Mouse (Mus musculus): Measurements from ENCODE around the gene Isyna1. TPM values are rescaled to one million over a fixed set of nuclear protein-coding genes. Genes with fewer than 3 reads are reported as not detected.

Gene Isyna1
- total and polyA plus RNA-seq, 2 experiments from 2014 or later, result 140 to 176 TPM

DNA sequence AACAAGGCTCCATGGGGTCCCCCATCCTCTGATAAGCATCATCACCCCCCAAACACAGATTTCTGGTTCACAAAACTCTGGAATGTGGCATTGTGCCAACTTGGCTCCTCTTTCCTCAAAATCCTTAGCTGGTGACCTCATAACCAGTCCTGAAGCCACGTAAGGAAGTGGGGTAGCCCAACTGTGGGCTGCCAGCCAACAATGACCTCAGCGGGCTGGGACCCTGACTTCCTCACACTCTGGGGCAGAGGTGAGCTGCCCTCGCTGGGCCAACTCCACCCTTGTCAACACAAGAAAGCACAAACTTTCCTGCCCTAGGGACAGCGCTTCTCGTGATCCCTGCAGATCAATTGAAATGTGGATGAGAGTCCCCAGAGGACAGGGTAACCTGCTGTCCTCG, 39.9 kb downstream of the Isyna1 start:
- ATAC-seq (ENCODE audit: low FRiP score) (no peak), DNase-seq (ENCODE audit: low spot score) (peak; percentile 21)
- Histone ChIP-seq H3K4me1 (ENCODE audit: insufficient read depth, low read length) (no peaks in the 10 kb centered on the region), H3K27ac (ENCODE audit: low read depth, low read length) (no peak overlapping the region), H3K9ac (replicated peaks; ENCODE audit: low read length, poor library complexity, severe bottlenecking) (no peak overlapping the region), H3K9me3 (ENCODE audit: low read length) (no peaks in the 10 kb centered on the region), H3K4me3 (ENCODE audit: low read depth, low read length) (no peak overlapping the region), H3K36me3 (ENCODE audit: insufficient read depth, low read length) (no peaks in the 10 kb centered on the region), H3K27me3 (ENCODE audit: insufficient read depth, low read length) (peaks cover 7% of the 10 kb centered on the region; the same call in 1 of the 2 replicates), H3K4me2 (ENCODE audit: low read depth, low read length, poor library complexity, severe bottlenecking) (no peak overlapping the region)
- no peak for TF ChIP-seq CTCF (IDR thresholded peaks at IDR 0.05)
- WGBS, result 54% methylated on average over 6 of the region's 6 CpGs

DNA sequence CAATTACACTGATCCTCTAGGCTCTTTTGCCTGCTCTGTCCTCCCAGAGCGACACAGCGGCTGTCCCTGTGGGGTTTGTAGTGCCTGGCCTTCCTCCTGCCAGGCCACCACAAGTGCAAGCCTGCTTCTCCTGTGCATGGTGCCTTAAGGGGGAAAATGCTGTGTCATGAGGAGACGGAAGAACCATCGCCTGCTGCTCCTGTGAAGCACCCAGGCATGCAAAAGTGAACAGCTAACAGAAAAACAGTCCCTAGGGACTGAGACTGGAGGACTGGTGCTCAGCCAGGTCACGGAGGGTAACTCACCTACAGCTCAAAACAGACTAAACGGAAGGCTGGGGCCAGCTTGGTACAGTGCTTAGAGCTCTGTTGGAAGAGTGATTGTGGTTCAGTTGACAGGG, 41.4 kb downstream of the Isyna1 start:
- TF ChIP-seq CTCF (IDR thresholded peaks at IDR 0.05), result no peak
- H3K4me1 ChIP-seq (ENCODE audit: insufficient read depth, low read length), result no peaks in the 10 kb centered on the region
- no peak for DNase-seq (ENCODE audit: low spot score)
- no peak overlapping the region for H3K9ac ChIP-seq (replicated peaks; ENCODE audit: low read length, poor library complexity, severe bottlenecking)
- ATAC-seq (ENCODE audit: low FRiP score), result no peak
- no peaks in the 10 kb centered on the region for H3K9me3 ChIP-seq (ENCODE audit: low read length)
- 75% methylated on average over 6 of the region's 6 CpGs for WGBS
- H3K27me3 ChIP-seq (ENCODE audit: insufficient read depth, low read length), result peaks cover 7% of the 10 kb centered on the region; the same call in 1 of the 2 replicates
- H3K36me3 ChIP-seq (ENCODE audit: insufficient read depth, low read length), result no peaks in the 10 kb centered on the region
- no peak overlapping the region for H3K4me2 ChIP-seq (ENCODE audit: low read depth, low read length, poor library complexity, severe bottlenecking)
- no peak overlapping the region for H3K4me3 ChIP-seq (ENCODE audit: low read depth, low read length)
- H3K27ac ChIP-seq (ENCODE audit: low read depth, low read length), result no peak overlapping the region

GRCm38 (mm10) chr8:70636838-70637237, 42.7 kb downstream of the Isyna1 start:
- H3K4me2 ChIP-seq (ENCODE audit: low read depth, low read length, poor library complexity, severe bottlenecking), result no peak overlapping the region
- TF ChIP-seq CTCF (IDR thresholded peaks at IDR 0.05), result no peak
- WGBS, result 58% methylated on average over 8 of the region's 8 CpGs
- DNase-seq (ENCODE audit: low spot score) (no peak), ATAC-seq (ENCODE audit: low FRiP score) (no peak)
- no peaks in the 10 kb centered on the region for H3K36me3 ChIP-seq (ENCODE audit: insufficient read depth, low read length)
- H3K9me3 ChIP-seq (ENCODE audit: low read length), result no peaks in the 10 kb centered on the region
- no peak overlapping the region for H3K4me3 ChIP-seq (ENCODE audit: low read depth, low read length)
- no peaks in the 10 kb centered on the region for H3K27me3 ChIP-seq (ENCODE audit: insufficient read depth, low read length)
- H3K27ac ChIP-seq (ENCODE audit: low read depth, low read length), result no peak overlapping the region
- no peak overlapping the region for H3K9ac ChIP-seq (replicated peaks; ENCODE audit: low read length, poor library complexity, severe bottlenecking)
- no peaks in the 10 kb centered on the region for H3K4me1 ChIP-seq (ENCODE audit: insufficient read depth, low read length)

DNA sequence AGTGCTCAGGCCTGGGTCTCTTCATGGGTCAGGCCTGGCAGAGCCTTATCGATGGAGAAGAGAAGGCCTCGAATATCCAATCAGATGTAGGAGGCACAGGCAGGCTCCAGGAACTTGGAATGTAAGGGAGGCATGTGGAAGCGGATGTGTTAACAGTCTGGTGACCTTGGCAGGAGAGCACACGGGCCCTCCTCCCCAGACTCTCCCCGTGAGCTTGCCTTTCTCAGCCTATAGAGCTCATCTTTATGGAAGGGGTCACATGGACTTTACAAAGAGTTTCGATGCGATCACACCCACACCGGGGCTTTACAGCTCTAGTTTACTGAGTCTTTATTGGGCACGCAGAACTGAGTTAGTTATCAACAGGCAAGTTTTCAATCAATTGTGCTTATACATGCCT, 44.6 kb downstream of the Isyna1 start:
- DNase-seq (ENCODE audit: low spot score) (no peak), ATAC-seq (ENCODE audit: low FRiP score) (no peak)
- Histone ChIP-seq H3K27me3 (ENCODE audit: insufficient read depth, low read length) (no peaks in the 10 kb centered on the region), H3K4me2 (ENCODE audit: low read depth, low read length, poor library complexity, severe bottlenecking) (no peak overlapping the region), H3K4me1 (ENCODE audit: insufficient read depth, low read length) (no peaks in the 10 kb centered on the region), H3K9ac (replicated peaks; ENCODE audit: low read length, poor library complexity, severe bottlenecking) (no peak overlapping the region), H3K36me3 (ENCODE audit: insufficient read depth, low read length) (no peaks in the 10 kb centered on the region), H3K27ac (ENCODE audit: low read depth, low read length) (no peak overlapping the region), H3K4me3 (ENCODE audit: low read depth, low read length) (no peak overlapping the region), H3K9me3 (ENCODE audit: low read length) (no peaks in the 10 kb centered on the region)
- WGBS, result 75% methylated on average over 9 of the region's 9 CpGs
- TF ChIP-seq CTCF (IDR thresholded peaks at IDR 0.05), result no peak

DNA sequence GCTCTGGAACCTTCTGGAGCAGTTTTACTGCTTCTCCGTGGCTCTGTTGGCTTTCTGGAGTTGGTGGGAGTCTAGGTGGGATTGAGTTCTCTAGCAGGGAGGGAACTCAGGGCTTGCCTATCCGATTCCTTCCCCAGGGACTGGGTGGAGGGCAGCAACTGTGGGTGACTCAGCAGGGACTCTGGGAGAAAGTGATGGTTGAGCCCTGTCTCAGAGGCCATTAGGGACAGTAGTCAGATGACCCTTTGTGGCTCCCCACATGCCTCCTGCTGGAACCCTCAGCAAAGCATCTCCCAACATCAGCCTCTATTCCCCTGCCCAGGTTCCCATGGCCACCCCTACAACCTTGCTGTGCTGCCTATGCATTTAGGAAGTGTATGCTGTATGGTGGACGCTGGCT, 48.8 kb downstream of the Isyna1 start:
- Histone ChIP-seq H3K9ac (replicated peaks; ENCODE audit: low read length, poor library complexity, severe bottlenecking) (no peak overlapping the region), H3K27ac (ENCODE audit: low read depth, low read length) (no peak overlapping the region), H3K27me3 (ENCODE audit: insufficient read depth, low read length) (no peaks in the 10 kb centered on the region), H3K9me3 (ENCODE audit: low read length) (no peaks in the 10 kb centered on the region), H3K4me2 (ENCODE audit: low read depth, low read length, poor library complexity, severe bottlenecking) (no peak overlapping the region), H3K4me1 (ENCODE audit: insufficient read depth, low read length) (no peaks in the 10 kb centered on the region), H3K4me3 (ENCODE audit: low read depth, low read length) (no peak overlapping the region), H3K36me3 (ENCODE audit: insufficient read depth, low read length) (no peaks in the 10 kb centered on the region)
- no peak for TF ChIP-seq CTCF (IDR thresholded peaks at IDR 0.05)
- whole genome bisulfite sequencing, result 76% methylated on average over 3 of the region's 3 CpGs
- DNase-seq (ENCODE audit: low spot score) (no peak), ATAC-seq (ENCODE audit: low FRiP score) (no peak)

DNA sequence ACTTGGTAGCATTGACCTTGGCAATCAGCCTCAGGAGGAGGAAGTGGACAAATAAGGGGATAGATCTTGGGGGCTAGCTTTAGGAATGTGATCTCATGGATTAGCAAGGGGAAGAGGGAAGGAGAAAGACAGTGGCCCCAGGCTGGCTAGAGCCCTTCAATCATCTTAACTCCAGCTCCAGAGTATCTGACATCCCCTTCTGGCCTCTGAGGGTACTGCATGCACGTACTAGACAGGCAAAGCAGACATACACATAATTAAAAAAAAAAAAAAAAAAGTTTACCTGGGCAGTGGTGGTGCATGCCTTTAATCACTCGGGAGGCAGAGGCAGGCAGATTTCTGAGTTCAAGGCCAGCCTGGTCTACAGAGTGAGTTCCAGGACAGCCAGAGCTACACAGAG, 49.9 kb downstream of the Isyna1 start:
- Histone ChIP-seq H3K4me3 (ENCODE audit: low read depth, low read length) (no peak overlapping the region), H3K9ac (replicated peaks; ENCODE audit: low read length, poor library complexity, severe bottlenecking) (no peak overlapping the region), H3K27me3 (ENCODE audit: insufficient read depth, low read length) (no peaks in the 10 kb centered on the region), H3K4me1 (ENCODE audit: insufficient read depth, low read length) (no peaks in the 10 kb centered on the region), H3K27ac (ENCODE audit: low read depth, low read length) (no peak overlapping the region), H3K36me3 (ENCODE audit: insufficient read depth, low read length) (no peaks in the 10 kb centered on the region), H3K9me3 (ENCODE audit: low read length) (no peaks in the 10 kb centered on the region), H3K4me2 (ENCODE audit: low read depth, low read length, poor library complexity, severe bottlenecking) (no peak overlapping the region)
- no peak for ATAC-seq (ENCODE audit: low FRiP score)
- no peak for DNase-seq (ENCODE audit: low spot score)
- peak; percentile 32 for TF ChIP-seq CTCF (IDR thresholded peaks at IDR 0.05)
- WGBS, result 90% methylated on average over 2 of the region's 2 CpGs
